In genomic region chr3:66653961-66654360, GRCm38 (mm10) we compare ENCODE assay signal across 21 mouse cellular contexts.
DNase-seq lines count a peak whose midpoint lies in the region; ATAC-seq and TF ChIP-seq lines count a peak whose summit lies in the region.
"Had no signal": no experiment of that assay in that cellular context is flagged by ENCODE, and none has a peak within 500 bp of the region (broad histone marks: within the 10 kb centered on the region; RNA-seq: fewer than 3 reads in every experiment).

No protein-coding gene starts in this region.

- in situ Hi-C loops in Patski (cut with MboI; ENCODE audit: low pct_unique_long_range_greater_than_20kb): no loop called here

- peak; percentile 4 for DNase-seq in retina, postnatal 1 day
- no peak for DNase-seq in retina, embryonic 14.5 days (ENCODE audit: low spot score)
- peak; percentile 51 for DNase-seq in Muller cell, postnatal 12 days (ENCODE audit: inconsistent ontology term)
- peak; percentile 75 for DNase-seq in Patski (ENCODE audit: low read depth, low spot score)
- no peak for DNase-seq in cerebellum, postnatal 14 days
- no peak for DNase-seq in cerebellum, postnatal 4 days (ENCODE audit: low spot score in 2 of 2)
- DNase-seq in frontal cortex, postnatal 14 days (ENCODE audit: low spot score in 2 of 2): no peak
- DNase-seq: adrenal gland, adult 2 months; adrenal gland, postnatal 10 days; adrenal gland, postnatal 25 days; B cell, adult 2 months; cerebellum, adult 11-12 months; cerebellum, adult 2 months; cerebellum, adult 9-10 months; cerebellum, postnatal 10 days; cerebellum, postnatal 36 days; forebrain, postnatal 0 days had no signal

- no peaks in the 10 kb centered on the region for H3K27me3 ChIP-seq in Patski
- H3K27me3 ChIP-seq: CH12.LX; forebrain, embryonic 13.5 days; forebrain, embryonic 15.5 days had no signal

- POLR2A ChIA-PET in Patski (lab: Charles Lee): interaction anchor here (0.6 kb wide), 1 partner anchor 91 kb away, joined by 6 read pairs; no protein-coding TSS in a partner anchor

- ATAC-seq in Patski: peak; percentile 71
- ATAC-seq: CD4-positive, CD25-positive, alpha-beta regulatory T cell, adult 4 months; forebrain, embryonic 13.5 days; forebrain, embryonic 15.5 days; forebrain, postnatal 0 days had no signal

- TF ChIP-seq CTCF in Patski (IDR thresholded peaks at IDR 0.05): no peak

- CTCF ChIA-PET in Patski (lab: Charles Lee): interaction anchor here (0.6 to 1.8 kb wide), 3 partner anchors 14 to 109 kb away, joined by 3 to 6 read pairs (median 3); no protein-coding TSS in a partner anchor

Comparison
In these comparisons a context has a peak if more than half of its experiments do, and no peak if none do; other contexts are left out.
1. DNase-seq: peak in retina, postnatal 1 day (single experiment), Muller cell, postnatal 12 days (single experiment) and Patski (single experiment); none in retina, embryonic 14.5 days (single experiment), cerebellum, postnatal 14 days (0 of 2), cerebellum, postnatal 4 days (0 of 2) and frontal cortex, postnatal 14 days (0 of 2).